Mouse (Mus musculus): ENCODE results near the gene Serpinc1.

DNA sequence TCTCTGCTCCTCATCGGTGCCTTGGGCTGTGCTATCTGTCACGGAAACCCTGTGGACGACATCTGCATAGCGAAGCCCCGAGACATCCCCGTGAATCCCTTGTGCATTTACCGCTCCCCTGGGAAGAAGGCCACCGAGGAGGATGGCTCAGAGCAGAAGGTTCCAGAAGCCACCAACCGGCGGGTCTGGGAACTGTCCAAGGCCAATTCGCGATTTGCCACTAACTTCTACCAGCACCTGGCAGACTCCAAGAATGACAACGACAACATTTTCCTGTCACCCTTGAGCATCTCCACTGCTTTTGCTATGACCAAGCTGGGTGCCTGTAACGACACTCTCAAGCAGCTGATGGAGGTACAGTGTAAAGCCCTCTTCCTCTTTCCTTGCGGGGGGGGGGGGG, 11.0 kb downstream of the Serpinc1 start:
- TF ChIP-seq ZNF384 (IDR thresholded peaks at IDR 0.05; ENCODE audit: low read depth, low read length): no peak
- no peak for TF ChIP-seq HCFC1 (IDR thresholded peaks at IDR 0.05; ENCODE audit: borderline replicate concordance, insufficient read depth, low read length)
